Mouse (Mus musculus) heart, adult 2 months (tissue): Measurements from ENCODE around the gene Wdr83. TPM values are rescaled to one million over a fixed set of nuclear protein-coding genes. Genes with fewer than 3 reads are reported as not detected.

Experiments
- DNase-seq, 2 experiments: peaks; one replicate each; pipeline ENCODE4 v3.0.0; 2021
- H3K27ac ChIP-seq: fragments of 200-600 bp; 2 replicates; pipeline ENCODE4 v1.8.1; 2022
- H3K27me3 ChIP-seq: fragments of 200-500 bp; 2 replicates; pipeline ENCODE4 v1.6.1; 2012; ENCODE audit warnings: mild to moderate bottlenecking, low read length, inconsistent platforms, mixed read lengths; ENCODE audit not compliant: control insufficient read depth, insufficient read depth
- H3K36me3 ChIP-seq: fragments of 200-500 bp; 2 replicates; pipeline ENCODE4 v1.6.1; 2012; ENCODE audit warnings: low read length, inconsistent platforms; ENCODE audit not compliant: control insufficient read depth, insufficient read depth
- H3K4me1 ChIP-seq: fragments of 200-500 bp; 2 replicates; pipeline ENCODE4 v1.6.1; 2011; ENCODE audit warnings: low read length; ENCODE audit not compliant: control insufficient read depth, insufficient read depth
- H3K4me3 ChIP-seq: fragments of 200-600 bp; 2 replicates; pipeline ENCODE4 v1.8.1; 2022
- H3K79me2 ChIP-seq: fragments of 200-500 bp; replicated peaks from 2 replicates; pipeline ENCODE4 v1.6.1; 2012; ENCODE audit warnings: mild to moderate bottlenecking, inconsistent platforms, low read length, moderate library complexity, mixed read lengths; ENCODE audit not compliant: control insufficient read depth, insufficient read depth
- H3K9ac ChIP-seq: fragments of 200-500 bp; 2 replicates; pipeline ENCODE4 v1.6.1; 2012; ENCODE audit warnings: low read depth, mild to moderate bottlenecking, control low read depth, inconsistent platforms, low read length, mixed read lengths
- CTCF ChIP-seq: fragments of 200-600 bp; IDR thresholded peaks from 2 replicates; pipeline ENCODE4 v1.8.1; 2022; ENCODE audit warnings: antibody characterized with exemption, mild to moderate bottlenecking, moderate library complexity
- EP300 ChIP-seq: fragments of 200-500 bp; IDR thresholded peaks from 2 replicates; pipeline ENCODE4 v1.6.1; 2011; ENCODE audit warnings: low read depth, low read length, control low read depth; ENCODE audit not compliant: insufficient read depth
- POLR2A ChIP-seq: fragments of 200-500 bp; IDR thresholded peaks from 2 replicates; pipeline ENCODE4 v1.6.1; 2011; ENCODE audit warnings: mild to moderate bottlenecking, low read depth, low read length, control low read depth; ENCODE audit not compliant: insufficient read depth
- WGBS: fragments of 180-500 bp; shearing (Covaris S2); methylation state at CpG from one replicate; pipeline ENCODE4 v1.1.7; 2018; 5-methylcytosine and 5-hydroxymethylcytosine counted together
- intact Hi-C: fragments of 180-260 bp; cut with DNase I; formaldehyde crosslinking; loops from one replicate; pipeline ENCODE4 v1.15.1; 2025
- microRNA-seq, 2 experiments: library from miRNA; unstranded; fragments of <30 nt; microRNA quantifications; one replicate each; pipeline ENCODE4 v1.2.0; 2021
- polyA plus RNA-seq: library from polyadenylated mRNA; depleted of rRNA; stranded (reverse); fragments of >200 nt; gene quantifications from 2 replicates; pipeline ENCODE4 v1.2.3, GENCODE M21; 2012; rRNA removed
- total RNA-seq, 2 experiments: library from RNA; stranded (reverse); gene quantifications; 2 replicates each; pipeline ENCODE4 v1.2.3; 2021

The Wdr83 gene
- total and polyA plus RNA-seq, 3 experiments, result 29.4 to 39.2 (median 30.2) TPM

DNA sequence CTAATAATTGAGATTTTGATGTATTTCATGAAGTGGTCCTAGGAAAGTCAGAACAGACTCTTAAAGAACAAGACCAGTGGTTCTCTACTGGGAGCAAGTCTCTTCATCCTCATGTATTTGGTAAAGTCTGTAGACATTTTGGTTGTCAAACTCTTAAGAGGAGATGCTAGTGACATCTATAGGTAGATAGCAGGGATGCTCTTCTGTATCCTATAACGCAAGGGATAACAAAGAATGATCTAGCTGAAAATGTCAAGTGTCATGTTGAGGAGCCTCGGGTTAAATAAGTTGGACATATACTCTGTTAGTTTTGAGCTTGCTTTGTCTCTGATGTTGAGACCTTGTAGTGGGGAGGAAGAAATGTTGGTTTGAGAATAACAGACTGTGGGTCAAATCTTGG lies 53.2 kb downstream of the Wdr83 start:
- H3K27me3 ChIP-seq, result no peaks in the 10 kb centered on the region
- peaks cover 15% of the 10 kb centered on the region for H3K4me1 ChIP-seq
- TF ChIP-seq CTCF, result no peak
- no peak for TF ChIP-seq POLR2A
- TF ChIP-seq EP300, result no peak
- peaks cover 5% of the 10 kb centered on the region; the same call in 1 of the 2 replicates for H3K79me2 ChIP-seq
- WGBS, result 8% methylated on average over 2 of the region's 2 CpGs
- peaks cover 9% of the 10 kb centered on the region for H3K36me3 ChIP-seq
- intact Hi-C loops, result loop anchor here (10.0 kb wide), 1 partner anchor 53 kb away; the partner anchor contains the start of gene Junb
- H3K4me3 ChIP-seq, result peak overlapping the region; percentile 87
- peak overlapping the region; percentile 100 for H3K27ac ChIP-seq
- DNase-seq, result no peak
- peak overlapping the region; percentile 21; the same call in 1 of the 2 replicates for H3K9ac ChIP-seq

- Histone ChIP-seq H3K36me3 (peaks cover 6% of the 10 kb centered on the region; the same call in 1 of the 2 replicates), H3K4me3 (peak overlapping the region; percentile 87), H3K9ac (peak overlapping the region; percentile 90), H3K27me3 (no peaks in the 10 kb centered on the region), H3K79me2 (peaks cover 5% of the 10 kb centered on the region; the same call in 1 of the 2 replicates), H3K27ac (peak overlapping the region; percentile 100), H3K4me1 (peaks cover 15% of the 10 kb centered on the region)
- intact Hi-C loops, result loop anchor here (10.0 kb wide), 1 partner anchor 53 kb away; the partner anchor contains the start of gene Junb
- no peak for DNase-seq
- TF ChIP-seq CTCF (no peak), EP300 (no peak), POLR2A (no peak)
- under 1% methylated on average over 13 of the region's 13 CpGs for WGBS
Observed at GRCm38 (mm10) chr8:85027516-85027855, 53.6 kb downstream of the Wdr83 start.

DNA sequence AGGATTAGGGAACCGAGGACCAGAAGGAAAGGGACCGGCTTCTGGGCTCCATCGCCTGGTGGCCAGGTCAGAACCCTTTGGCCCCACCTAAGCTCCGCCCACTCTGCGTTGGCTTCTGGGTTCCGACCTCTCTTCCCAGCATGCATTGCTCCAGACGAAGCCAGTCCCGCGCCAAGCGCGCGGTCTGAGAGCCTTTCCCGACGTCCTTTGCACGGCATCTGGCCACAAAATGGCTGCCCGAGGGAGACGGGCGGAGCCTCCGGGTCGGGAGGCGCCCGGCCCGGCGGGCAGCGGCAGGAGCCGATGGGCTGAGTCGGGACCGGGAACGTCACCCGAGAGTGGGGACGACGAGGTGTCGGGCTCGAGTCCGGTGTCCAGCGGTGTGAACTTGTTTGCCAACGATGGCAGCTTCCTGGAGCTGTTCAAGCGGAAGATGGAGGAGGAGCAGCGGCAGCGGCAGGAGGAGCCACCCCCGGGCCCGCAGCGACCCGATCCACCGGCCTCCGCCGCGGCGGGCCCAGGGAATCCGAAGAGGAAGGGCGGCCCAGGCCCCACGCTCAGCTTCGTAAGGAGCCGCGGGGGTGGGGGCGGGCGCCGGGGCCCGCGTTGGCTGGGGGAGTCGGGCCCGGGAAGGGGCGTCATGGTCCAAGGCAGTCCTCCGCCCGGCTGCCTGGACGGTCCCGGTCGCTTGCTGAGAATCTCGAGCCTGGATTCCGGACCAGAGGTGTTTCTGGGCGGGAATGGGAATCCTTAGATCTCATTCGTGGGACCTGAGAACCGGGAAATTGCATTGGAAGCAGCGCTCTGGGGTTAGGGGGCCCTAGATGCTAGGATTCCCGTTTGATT lies 54.2 kb downstream of the Wdr83 start, which contains the start of gene Trir:
Gene Trir, plus strand, starts transcription at position 154 of the 846 bp plus-strand sequence.
- H3K4me1 ChIP-seq, result peaks cover 15% of the 10 kb centered on the region
- H3K27ac ChIP-seq, result peak within 1 kb of the TSS; percentile 100
- H3K9ac ChIP-seq, result peak within 1 kb of the TSS; percentile 90
- no peaks in the 10 kb centered on the region for H3K36me3 ChIP-seq
- H3K79me2 ChIP-seq, result peaks cover 5% of the 10 kb centered on the region; the same call in 1 of the 2 replicates
- H3K4me3 ChIP-seq, result peak within 1 kb of the TSS; percentile 87
- TF ChIP-seq POLR2A (peak; percentile 96), CTCF (peak; percentile 46), EP300 (peak; percentile 88)
- no peaks in the 10 kb centered on the region for H3K27me3 ChIP-seq
- intact Hi-C loops, result loop anchor here (10.0 kb wide), 1 partner anchor 52 kb away; the partner anchor contains the start of gene Junb
- DNase-seq, result peak; percentile 98
- under 1% methylated on average over 75 of the region's 75 CpGs for whole genome bisulfite sequencing

GRCm38 (mm10) chr8:85025098-85025932 lies 55.8 kb downstream of the Wdr83 start, which contains the start of gene Asna1:
Asna1 (minus strand) TSS chr8:85025281.
- intact Hi-C loops, result loop anchor here (10.0 kb wide), 1 partner anchor 51 kb away; the partner anchor contains the start of gene Junb
- DNase-seq, result peak; percentile 86 to 87
- Histone ChIP-seq H3K4me3 (peak within 1 kb of the TSS; percentile 66), H3K36me3 (no peaks in the 10 kb centered on the region), H3K79me2 (peaks cover 5% of the 10 kb centered on the region; the same call in 1 of the 2 replicates), H3K4me1 (peaks cover 15% of the 10 kb centered on the region), H3K27me3 (no peaks in the 10 kb centered on the region), H3K9ac (peak within 1 kb of the TSS; percentile 92), H3K27ac (peak within 1 kb of the TSS; percentile 100)
- TF ChIP-seq CTCF (no peak), POLR2A (peak; percentile 54; the same call in 1 of the 2 replicates), EP300 (peak; percentile 43; the same call in 1 of the 2 replicates)
- 3% methylated on average over 30 of the region's 30 CpGs for WGBS

Small RNA genes lying within 50 kb of the gene (microRNA-seq; reads per million reads assigned to microRNA genes)
- gene Gm23388 (0 to 1.1 reads per million in 2 experiments), gene Mir7070 (0 reads per million in 2 experiments)

Other genes starting within 250 kb of the Wdr83 start
- 10 to 100 TPM; 27.4 to 29.7 TPM for gene Gadd45gip1, start 249.8 kb downstream of the Wdr83 start, total RNA-seq
- gene Gadd45gip1, start 249.8 kb downstream of the Wdr83 start, polyA plus RNA-seq, result 13.4 and 21.2 TPM in 2 replicates
- 10 to 100 TPM; 85.1 to 87.6 TPM for gene Rad23a, start 240.6 kb downstream of the Wdr83 start, total RNA-seq
- 77.3 and 101 TPM in 2 replicates for gene Rad23a, start 240.6 kb downstream of the Wdr83 start, polyA plus RNA-seq
- 100 to 1,000 TPM; 352 to 416 TPM for gene Calr, start 234.4 kb downstream of the Wdr83 start, total RNA-seq
- 154 and 269 TPM in 2 replicates for gene Calr, start 234.4 kb downstream of the Wdr83 start, polyA plus RNA-seq
- 10 to 100 TPM; 21.8 to 24.5 TPM for gene Farsa, start 224.3 kb downstream of the Wdr83 start, total RNA-seq
- 32.5 and 41.4 TPM in 2 replicates for gene Farsa, start 224.3 kb downstream of the Wdr83 start, polyA plus RNA-seq
- gene Syce2, start 209.2 kb downstream of the Wdr83 start, total RNA-seq, result 1 to 10 TPM; 2.6 to 4.3 TPM
- gene Syce2, start 209.2 kb downstream of the Wdr83 start, polyA plus RNA-seq, result 0.33 and 0.64 TPM in 2 replicates
- 10 to 100 TPM; 71.5 to 89.9 TPM for gene Gcdh, start 187.4 kb downstream of the Wdr83 start, total RNA-seq
- gene Gcdh, start 187.4 kb downstream of the Wdr83 start, polyA plus RNA-seq, result 134 and 148 TPM in 2 replicates
- gene Klf1, start 179.4 kb downstream of the Wdr83 start, total RNA-seq, result under 1 TPM in 1 of 2 experiments, not detected in 1; 0.16 TPM
- gene Klf1, start 179.4 kb downstream of the Wdr83 start, polyA plus RNA-seq, result 0.08 and 0.23 TPM in 2 replicates
- 1 to 10 TPM; 6.5 to 9.6 TPM for gene Dnase2a, start 172.7 kb downstream of the Wdr83 start, total RNA-seq
- gene Dnase2a, start 172.7 kb downstream of the Wdr83 start, polyA plus RNA-seq, result 9.2 and 10.9 TPM in 2 replicates
- under 1 TPM; 0.07 to 0.10 TPM for gene Mast1, start 143.9 kb downstream of the Wdr83 start, total RNA-seq
- gene Mast1, start 143.9 kb downstream of the Wdr83 start, polyA plus RNA-seq, result 0.16 and 0.18 TPM in 2 replicates
- not detected for gene Rtbdn, start 134.3 kb downstream of the Wdr83 start, total RNA-seq
- not detected in 2 replicates for gene Rtbdn, start 134.3 kb downstream of the Wdr83 start, polyA plus RNA-seq
- 1 to 10 TPM; 1.3 to 2.1 TPM for gene Gm49661, start 111.9 kb downstream of the Wdr83 start, total RNA-seq
- not detected in 2 replicates for gene Gm49661, start 111.9 kb downstream of the Wdr83 start, polyA plus RNA-seq
- gene Prdx2, start 111.7 kb downstream of the Wdr83 start, total RNA-seq, result 100 to 1,000 TPM; 591 to 662 TPM
- 464 and 584 TPM in 2 replicates for gene Prdx2, start 111.7 kb downstream of the Wdr83 start, polyA plus RNA-seq
- 10 to 100 TPM; 38.1 to 50.5 TPM for gene Rnaseh2a, start 111.5 kb downstream of the Wdr83 start, total RNA-seq
- gene Rnaseh2a, start 111.5 kb downstream of the Wdr83 start, polyA plus RNA-seq, result 33.7 and 46.3 TPM in 2 replicates
- 10 to 100 TPM; 10.4 to 19.0 TPM for gene Junb, start 102.6 kb downstream of the Wdr83 start, total RNA-seq
- gene Junb, start 102.6 kb downstream of the Wdr83 start, polyA plus RNA-seq, result 13.1 and 17.3 TPM in 2 replicates
- 1 to 10 TPM; 2.0 TPM for gene Hook2, start 90.7 kb downstream of the Wdr83 start, total RNA-seq
- 2.3 and 2.4 TPM in 2 replicates for gene Hook2, start 90.7 kb downstream of the Wdr83 start, polyA plus RNA-seq
- not detected for gene Best2, start 66.8 kb downstream of the Wdr83 start, total RNA-seq
- gene Best2, start 66.8 kb downstream of the Wdr83 start, polyA plus RNA-seq, result not detected in 2 replicates
- 10 to 100 TPM; 58.5 to 71.8 TPM for gene Asna1, start 56.0 kb downstream of the Wdr83 start, total RNA-seq
- gene Asna1, start 56.0 kb downstream of the Wdr83 start, polyA plus RNA-seq, result 104 and 133 TPM in 2 replicates
- gene Trir, start 54.5 kb downstream of the Wdr83 start, total RNA-seq, result 10 to 100 TPM; 81.5 to 94.1 TPM
- 47.2 and 54.3 TPM in 2 replicates for gene Trir, start 54.5 kb downstream of the Wdr83 start, polyA plus RNA-seq
- 10 to 100 TPM; 26.8 to 28.4 TPM for gene Tnpo2, start 44.4 kb downstream of the Wdr83 start, total RNA-seq
- gene Tnpo2, start 44.4 kb downstream of the Wdr83 start, polyA plus RNA-seq, result 26.8 and 34.8 TPM in 2 replicates
- gene Fbxw9, start 21.3 kb downstream of the Wdr83 start, total RNA-seq, result 1 to 10 TPM; 2.4 to 2.5 TPM
- gene Fbxw9, start 21.3 kb downstream of the Wdr83 start, polyA plus RNA-seq, result 9.3 and 10.5 TPM in 2 replicates
- gene Gm5741, start 13.3 kb downstream of the Wdr83 start, total RNA-seq, result not detected
- not detected in 2 replicates for gene Gm5741, start 13.3 kb downstream of the Wdr83 start, polyA plus RNA-seq
- 10 to 100 TPM; 26.1 to 29.4 TPM for gene Dhps, start 9.5 kb downstream of the Wdr83 start, total RNA-seq
- 31.5 and 33.2 TPM in 2 replicates for gene Dhps, start 9.5 kb downstream of the Wdr83 start, polyA plus RNA-seq
- 10 to 100 TPM; 39.0 to 41.4 TPM for gene Wdr83os, start 566 bp downstream of the Wdr83 start, total RNA-seq
- 99.3 and 108 TPM in 2 replicates for gene Wdr83os, start 566 bp downstream of the Wdr83 start, polyA plus RNA-seq
- 10 to 100 TPM; 25.4 to 26.8 TPM for gene Man2b1, start 2.0 kb upstream of the Wdr83 start, total RNA-seq
- gene Man2b1, start 2.0 kb upstream of the Wdr83 start, polyA plus RNA-seq, result 37.3 and 42.3 TPM in 2 replicates
- gene Zfp791, start 41.8 kb upstream of the Wdr83 start, total RNA-seq, result 1 to 10 TPM; 1.6 to 2.6 TPM
- 1.00 and 1.2 TPM in 2 replicates for gene Zfp791, start 41.8 kb upstream of the Wdr83 start, polyA plus RNA-seq
- gene Cks1brt, start 70.6 kb upstream of the Wdr83 start, total RNA-seq, result not detected
- not detected in 2 replicates for gene Cks1brt, start 70.6 kb upstream of the Wdr83 start, polyA plus RNA-seq
- not detected for gene Olfr371, start 144.7 kb upstream of the Wdr83 start, total RNA-seq
- gene Olfr371, start 144.7 kb upstream of the Wdr83 start, polyA plus RNA-seq, result not detected in 2 replicates
- 1 to 10 TPM; 5.2 to 5.5 TPM for gene Orc6, start 218.3 kb upstream of the Wdr83 start, total RNA-seq
- 6.1 and 7.1 TPM in 2 replicates for gene Orc6, start 218.3 kb upstream of the Wdr83 start, polyA plus RNA-seq
- gene Vps35, start 218.5 kb upstream of the Wdr83 start, total RNA-seq, result 10 to 100 TPM; 63.5 to 68.9 TPM
- gene Vps35, start 218.5 kb upstream of the Wdr83 start, polyA plus RNA-seq, result 19.0 and 40.9 TPM in 2 replicates